Mouse (Mus musculus): ENCODE measurements around the gene B3galt1. TPM values are rescaled to one million over a fixed set of nuclear protein-coding genes. Genes with fewer than 3 reads are reported as not detected.

The B3galt1 gene
- polyA plus RNA-seq, 1 experiment from 2014 or later: 8.9 TPM

DNA sequence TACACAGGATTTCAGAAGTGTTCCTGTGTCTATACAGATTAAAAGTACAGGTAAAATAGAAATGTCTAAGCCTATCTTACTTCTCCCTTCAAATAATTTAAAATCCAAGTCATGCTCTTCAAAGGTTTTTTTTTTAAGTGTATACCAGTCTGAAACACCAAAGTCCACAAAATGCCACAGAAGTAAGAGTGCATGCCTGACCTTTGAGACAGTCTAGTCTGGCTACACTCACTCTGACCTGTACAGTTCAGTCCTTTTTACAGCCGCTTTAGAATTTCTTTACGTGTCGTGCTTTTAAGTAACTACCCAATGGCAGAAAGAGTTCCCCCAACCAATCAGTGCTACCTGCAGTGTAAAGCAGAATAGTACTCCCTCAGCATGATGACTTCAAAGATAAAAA, 314.2 kb downstream of the B3galt1 start:
- H3K4me3 ChIP-seq (ENCODE audit: control insufficient read depth in 1 of 2, insufficient read depth in 1 of 2, low read depth in 1 of 2, low read length in 2 of 2): no peak overlapping the region
- H3K4me2 ChIP-seq (ENCODE audit: low read length): no peak overlapping the region
- no peak overlapping the region for H3K9ac ChIP-seq (ENCODE audit: low read length)
- H3K27me3 ChIP-seq (ENCODE audit: control insufficient read depth, insufficient read depth, low read length): no peaks in the 10 kb centered on the region
- H3K36me3 ChIP-seq (ENCODE audit: control insufficient read depth, insufficient read depth, low read length): no peaks in the 10 kb centered on the region
- no peaks in the 10 kb centered on the region for H3K4me1 ChIP-seq (ENCODE audit: control insufficient read depth in 2 of 2, insufficient read depth in 2 of 2, low read length in 2 of 2)
- ATAC-seq (ENCODE audit: insufficient number of reproducible peaks, insufficient read depth, low FRiP score, low read depth): no peak
- no peaks in the 10 kb centered on the region for H3K9me3 ChIP-seq (ENCODE audit: control insufficient read depth, low read length)
- no peak overlapping the region for H3K27ac ChIP-seq (replicated peaks in 1 of 2; ENCODE audit: control insufficient read depth in 1 of 2, insufficient read depth in 1 of 2, low read depth in 2 of 2, low read length in 2 of 2)
- WGBS: 82% methylated on average over 3 of the region's 3 CpGs

DNA sequence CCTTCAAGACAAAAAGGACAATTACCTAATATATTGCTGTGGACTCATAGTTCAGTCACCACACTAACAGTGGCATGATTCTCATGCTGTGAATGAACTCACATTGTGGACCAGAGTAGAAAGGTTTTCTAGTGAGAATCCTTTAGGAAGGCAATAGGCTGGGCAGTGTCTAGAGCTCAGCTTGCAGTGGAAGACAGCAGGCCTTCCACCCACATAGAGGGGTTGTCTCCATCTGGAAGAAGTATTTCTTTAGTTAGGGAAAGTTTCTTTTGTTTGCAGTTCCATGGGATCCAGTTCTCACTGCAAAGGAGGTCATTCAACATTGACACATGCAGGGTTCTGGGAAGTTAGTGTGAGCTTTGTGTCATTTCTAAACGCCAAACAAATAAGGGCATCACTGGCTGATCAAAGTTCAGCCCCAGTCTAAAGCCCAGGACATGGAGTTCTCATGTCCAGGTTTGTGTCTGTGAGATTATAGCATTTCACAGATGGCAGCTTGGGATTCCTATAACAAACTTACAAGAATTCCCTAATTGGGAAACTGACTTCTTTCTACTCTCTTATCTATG, 316.1 kb downstream of the B3galt1 start:
- WGBS: 84% methylated on average over 1 of the region's 1 CpGs
- no peaks in the 10 kb centered on the region for H3K9me3 ChIP-seq (ENCODE audit: control insufficient read depth, low read length)

DNA sequence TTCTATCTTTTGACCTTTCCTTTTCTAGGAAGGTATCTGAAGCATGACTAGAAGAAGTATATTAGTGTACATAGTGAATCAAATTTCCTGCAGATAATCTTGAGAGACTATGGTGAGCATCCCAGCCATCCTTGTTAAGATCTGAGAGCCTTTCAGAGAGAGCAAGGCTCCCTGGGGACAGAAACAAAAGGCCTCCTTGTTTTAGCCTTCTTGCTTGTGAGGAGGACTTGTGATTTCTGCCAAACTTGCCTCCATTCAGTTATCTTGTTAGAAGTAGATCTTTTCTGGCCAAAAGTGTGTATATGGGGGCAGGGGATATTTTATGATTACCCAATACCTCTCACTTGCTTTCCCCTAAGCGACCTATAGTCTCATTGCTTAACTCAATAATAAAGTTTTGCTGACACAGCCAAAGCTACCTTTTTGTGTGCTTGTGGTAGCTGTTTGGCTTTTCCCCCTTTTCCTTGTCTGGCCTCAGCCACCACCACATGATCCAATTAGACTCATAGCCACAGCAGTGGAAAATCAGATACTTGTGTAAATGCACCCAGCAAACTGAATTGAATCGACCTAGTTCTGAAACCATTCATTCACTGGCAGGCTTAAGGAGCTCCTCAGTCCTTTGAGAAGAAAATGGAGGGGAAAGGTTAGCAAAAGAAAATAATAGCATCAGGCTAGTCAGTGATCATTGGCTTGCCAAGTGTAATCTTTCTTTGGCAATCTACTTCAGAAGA, 332.5 kb downstream of the B3galt1 start:
- WGBS: 57% methylated on average over 2 of the region's 2 CpGs
- H3K27me3 ChIP-seq (ENCODE audit: control insufficient read depth, insufficient read depth, low read length): no peaks in the 10 kb centered on the region
- no peak overlapping the region for H3K4me3 ChIP-seq (ENCODE audit: control insufficient read depth in 1 of 2, insufficient read depth in 1 of 2, low read depth in 1 of 2, low read length in 2 of 2)
- no peak overlapping the region for H3K9ac ChIP-seq (ENCODE audit: low read length)
- H3K27ac ChIP-seq (replicated peaks in 1 of 2; ENCODE audit: control insufficient read depth in 1 of 2, insufficient read depth in 1 of 2, low read depth in 2 of 2, low read length in 2 of 2): no peak overlapping the region
- H3K4me2 ChIP-seq (ENCODE audit: low read length): no peak overlapping the region
- ATAC-seq (ENCODE audit: insufficient number of reproducible peaks, insufficient read depth, low FRiP score, low read depth): no peak
- peaks cover 3 to 5% of the 10 kb centered on the region in 2 experiments; a peak in 1 of 4 replicates for H3K4me1 ChIP-seq (ENCODE audit: control insufficient read depth in 2 of 2, insufficient read depth in 2 of 2, low read length in 2 of 2)
- H3K9me3 ChIP-seq (ENCODE audit: control insufficient read depth, low read length): no peaks in the 10 kb centered on the region
- H3K36me3 ChIP-seq (ENCODE audit: control insufficient read depth, insufficient read depth, low read length): no peaks in the 10 kb centered on the region

More for the DNA sequence above, 316.1 kb downstream of the B3galt1 start:
- Histone ChIP-seq H3K9ac (ENCODE audit: low read length) (no peak overlapping the region), H3K4me2 (ENCODE audit: low read length) (no peak overlapping the region), H3K27me3 (ENCODE audit: control insufficient read depth, insufficient read depth, low read length) (no peaks in the 10 kb centered on the region), H3K4me1 (ENCODE audit: control insufficient read depth in 2 of 2, insufficient read depth in 2 of 2, low read length in 2 of 2) (no peaks in the 10 kb centered on the region), H3K36me3 (ENCODE audit: control insufficient read depth, insufficient read depth, low read length) (no peaks in the 10 kb centered on the region), H3K4me3 (ENCODE audit: control insufficient read depth in 1 of 2, insufficient read depth in 1 of 2, low read depth in 1 of 2, low read length in 2 of 2) (no peak overlapping the region), H3K27ac (replicated peaks in 1 of 2; ENCODE audit: control insufficient read depth in 1 of 2, insufficient read depth in 1 of 2, low read depth in 2 of 2, low read length in 2 of 2) (no peak overlapping the region)
- ATAC-seq (ENCODE audit: insufficient number of reproducible peaks, insufficient read depth, low FRiP score, low read depth): no peak

DNA sequence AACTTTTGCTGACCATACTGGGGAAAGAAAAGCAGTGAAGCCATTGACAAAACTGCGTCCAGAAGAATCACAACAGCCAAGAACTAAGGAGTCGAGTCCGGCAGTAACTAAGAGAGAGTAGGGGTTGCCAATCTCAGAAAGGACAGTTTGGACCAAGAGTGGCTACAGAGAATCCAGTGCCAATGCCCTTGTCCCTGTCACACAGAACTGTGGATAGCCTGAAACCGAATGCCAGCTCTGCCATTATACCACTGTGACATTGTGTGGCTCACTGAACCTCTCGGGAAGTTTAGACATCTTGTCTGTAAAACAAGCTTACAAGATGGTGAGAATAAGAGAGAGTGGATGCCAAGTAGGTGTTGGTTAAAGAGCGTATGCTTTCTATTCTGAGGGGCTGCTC, 335.9 kb downstream of the B3galt1 start:
- Histone ChIP-seq H3K36me3 (ENCODE audit: control insufficient read depth, insufficient read depth, low read length) (no peaks in the 10 kb centered on the region), H3K27me3 (ENCODE audit: control insufficient read depth, insufficient read depth, low read length) (no peaks in the 10 kb centered on the region), H3K4me1 (ENCODE audit: control insufficient read depth in 2 of 2, insufficient read depth in 2 of 2, low read length in 2 of 2) (peaks cover 3 to 5% of the 10 kb centered on the region in 2 experiments; a peak in 1 of 4 replicates), H3K4me3 (ENCODE audit: control insufficient read depth in 1 of 2, insufficient read depth in 1 of 2, low read depth in 1 of 2, low read length in 2 of 2) (no peak overlapping the region), H3K4me2 (ENCODE audit: low read length) (no peak overlapping the region), H3K9me3 (ENCODE audit: control insufficient read depth, low read length) (no peaks in the 10 kb centered on the region), H3K27ac (replicated peaks in 1 of 2; ENCODE audit: control insufficient read depth in 1 of 2, insufficient read depth in 1 of 2, low read depth in 2 of 2, low read length in 2 of 2) (no peak overlapping the region), H3K9ac (ENCODE audit: low read length) (no peak overlapping the region)
- no peak for ATAC-seq (ENCODE audit: insufficient number of reproducible peaks, insufficient read depth, low FRiP score, low read depth)
- WGBS: 76% methylated on average over 6 of the region's 6 CpGs

DNA sequence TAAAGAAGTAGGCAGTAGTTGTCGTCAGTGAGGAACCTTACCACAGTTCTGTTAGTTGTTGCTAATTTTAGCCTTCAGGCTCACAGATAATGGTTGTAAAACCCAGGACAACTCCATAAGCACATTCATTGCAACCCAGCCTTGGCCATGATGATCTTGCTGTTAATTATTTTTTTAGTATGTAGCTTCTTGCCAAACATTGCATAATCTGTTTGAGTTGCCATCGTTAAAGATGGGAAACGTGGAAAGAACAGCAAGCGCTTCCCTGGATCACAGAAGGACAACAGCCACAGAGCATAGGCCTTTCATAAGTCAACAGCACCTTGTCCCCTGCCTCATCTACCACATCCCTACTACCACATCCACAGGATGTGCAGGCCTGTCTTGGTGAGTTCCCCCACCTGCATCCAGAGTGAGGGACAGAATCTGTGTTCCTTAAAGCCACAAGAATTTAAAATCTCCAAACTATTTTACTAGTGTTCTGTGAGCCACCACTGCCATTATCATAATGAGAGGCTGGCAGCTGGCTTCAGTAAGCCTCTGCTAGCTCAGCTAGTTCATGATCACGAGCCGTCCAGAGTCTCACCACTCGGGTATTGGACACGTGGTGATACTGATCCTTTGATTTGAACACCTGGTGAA, 337.1 kb downstream of the B3galt1 start:
- WGBS: 72% methylated on average over 8 of the region's 8 CpGs
- ATAC-seq (ENCODE audit: insufficient number of reproducible peaks, insufficient read depth, low FRiP score, low read depth): no peak
- H3K9ac ChIP-seq (ENCODE audit: low read length): no peak overlapping the region
- no peaks in the 10 kb centered on the region for H3K27me3 ChIP-seq (ENCODE audit: control insufficient read depth, insufficient read depth, low read length)
- no peak overlapping the region for H3K4me3 ChIP-seq (ENCODE audit: control insufficient read depth in 1 of 2, insufficient read depth in 1 of 2, low read depth in 1 of 2, low read length in 2 of 2)
- H3K27ac ChIP-seq (replicated peaks in 1 of 2; ENCODE audit: control insufficient read depth in 1 of 2, insufficient read depth in 1 of 2, low read depth in 2 of 2, low read length in 2 of 2): no peak overlapping the region
- no peaks in the 10 kb centered on the region for H3K9me3 ChIP-seq (ENCODE audit: control insufficient read depth, low read length)
- H3K36me3 ChIP-seq (ENCODE audit: control insufficient read depth, insufficient read depth, low read length): no peaks in the 10 kb centered on the region
- H3K4me1 ChIP-seq (ENCODE audit: control insufficient read depth in 2 of 2, insufficient read depth in 2 of 2, low read length in 2 of 2): peaks cover 3 to 5% of the 10 kb centered on the region in 2 experiments; a peak in 1 of 4 replicates
- no peak overlapping the region for H3K4me2 ChIP-seq (ENCODE audit: low read length)

DNA sequence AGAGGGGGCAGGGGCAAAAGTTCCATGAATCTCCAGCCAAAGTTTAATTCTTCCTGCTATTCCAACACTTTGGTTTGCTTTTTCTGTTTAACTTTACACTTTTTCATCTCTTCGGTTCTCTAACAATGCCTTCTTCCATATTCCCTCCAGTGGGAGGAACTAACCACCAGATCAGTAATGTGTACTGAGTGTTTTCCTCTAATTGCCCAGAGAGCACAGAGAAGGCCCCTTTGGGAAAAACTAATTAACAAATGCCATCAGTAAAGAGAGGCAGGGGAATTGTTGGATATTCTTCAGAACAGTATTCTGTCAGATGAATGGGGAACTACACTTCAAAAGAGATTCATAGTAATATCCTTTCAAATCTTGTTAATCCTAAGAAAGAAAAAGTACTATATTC, 338.1 kb downstream of the B3galt1 start:
- no peak overlapping the region for H3K4me2 ChIP-seq (ENCODE audit: low read length)
- no peak overlapping the region for H3K27ac ChIP-seq (replicated peaks in 1 of 2; ENCODE audit: control insufficient read depth in 1 of 2, insufficient read depth in 1 of 2, low read depth in 2 of 2, low read length in 2 of 2)
- H3K9me3 ChIP-seq (ENCODE audit: control insufficient read depth, low read length): no peaks in the 10 kb centered on the region
- no peak overlapping the region for H3K4me3 ChIP-seq (ENCODE audit: control insufficient read depth in 1 of 2, insufficient read depth in 1 of 2, low read depth in 1 of 2, low read length in 2 of 2)
- no peak for ATAC-seq (ENCODE audit: insufficient number of reproducible peaks, insufficient read depth, low FRiP score, low read depth)
- peaks cover 3 to 5% of the 10 kb centered on the region in 2 experiments; a peak in 1 of 4 replicates for H3K4me1 ChIP-seq (ENCODE audit: control insufficient read depth in 2 of 2, insufficient read depth in 2 of 2, low read length in 2 of 2)
- no peak overlapping the region for H3K9ac ChIP-seq (ENCODE audit: low read length)
- H3K27me3 ChIP-seq (ENCODE audit: control insufficient read depth, insufficient read depth, low read length): no peaks in the 10 kb centered on the region
- WGBS: 88% methylated on average over 1 of the region's 1 CpGs
- H3K36me3 ChIP-seq (ENCODE audit: control insufficient read depth, insufficient read depth, low read length): no peaks in the 10 kb centered on the region

DNA sequence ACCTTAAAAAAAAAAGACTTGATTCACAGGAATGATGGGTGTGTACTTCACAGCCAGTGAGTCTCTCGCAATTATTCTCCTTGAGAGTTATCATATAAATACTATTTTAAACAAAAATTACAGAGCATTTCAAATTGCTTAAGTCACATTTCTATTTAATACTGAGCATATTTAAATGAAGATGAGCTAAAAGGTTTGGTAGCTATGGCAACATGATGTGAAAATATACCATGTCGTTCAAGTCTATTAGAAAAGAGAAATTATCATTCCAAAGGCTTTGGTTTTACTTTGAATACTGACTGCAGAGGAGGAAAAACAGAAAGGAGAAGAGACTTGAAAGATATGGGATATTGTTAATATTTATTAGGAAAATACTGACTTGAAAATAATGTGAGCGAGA, 366.3 kb downstream of the B3galt1 start:
- no peaks in the 10 kb centered on the region for H3K4me1 ChIP-seq (ENCODE audit: control insufficient read depth in 2 of 2, insufficient read depth in 2 of 2, low read length in 2 of 2)
- H3K27ac ChIP-seq (replicated peaks in 1 of 2; ENCODE audit: control insufficient read depth in 1 of 2, insufficient read depth in 1 of 2, low read depth in 2 of 2, low read length in 2 of 2): no peak overlapping the region
- 79% methylated on average over 3 of the region's 3 CpGs for WGBS
- no peak overlapping the region for H3K4me2 ChIP-seq (ENCODE audit: low read length)
- H3K9ac ChIP-seq (ENCODE audit: low read length): no peak overlapping the region
- H3K36me3 ChIP-seq (ENCODE audit: control insufficient read depth, insufficient read depth, low read length): no peaks in the 10 kb centered on the region
- H3K4me3 ChIP-seq (ENCODE audit: control insufficient read depth in 1 of 2, insufficient read depth in 1 of 2, low read depth in 1 of 2, low read length in 2 of 2): no peak overlapping the region
- no peaks in the 10 kb centered on the region for H3K9me3 ChIP-seq (ENCODE audit: control insufficient read depth, low read length)
- H3K27me3 ChIP-seq (ENCODE audit: control insufficient read depth, insufficient read depth, low read length): no peaks in the 10 kb centered on the region
- no peak for ATAC-seq (ENCODE audit: insufficient number of reproducible peaks, insufficient read depth, low FRiP score, low read depth)

All from heart, embryonic 14.5 days (tissue).